Mouse (Mus musculus) cortical plate, adult 2 months (tissue): ENCODE results near the gene Zcchc24.

Source experiments
- CTCF ChIP-seq: fragments of 200-500 bp; IDR thresholded peaks from 2 replicates; pipeline ENCODE4 v1.5.1; 2011; ENCODE audit warnings: mild to moderate bottlenecking, control low read depth, low read length; ENCODE audit not compliant: insufficient read depth; ENCODE audit errors: extremely low read depth
- POLR2A ChIP-seq: fragments of 200-500 bp; IDR thresholded peaks from 2 replicates; pipeline ENCODE4 v1.6.1; 2011; ENCODE audit warnings: mild to moderate bottlenecking, low read length, control low read depth; ENCODE audit not compliant: insufficient read depth; ENCODE audit errors: extremely low read depth

GRCm38 (mm10) chr14:25741840-25742367 is 26.9 kb downstream of the Zcchc24 start:
- TF ChIP-seq POLR2A (no peak), CTCF (no peak)
